Mouse (Mus musculus) heart, adult 11 months (tissue): ENCODE results near the gene Cpm.
"Not testable (repeated sequence)": the region's sequence is repeated elsewhere in the genome, so short reads cannot be mapped to it uniquely, and the experiment has no call there.

Experiments used
- DNase-seq: peaks from one replicate; pipeline ENCODE4 v3.0.0; 2022

The Cpm gene

GRCm38 (mm10) chr10:117629169-117629971 lies at the start of gene Cpm:
Gene Cpm (plus strand): TSS chr10:117629500.
- DNase-seq = peak; percentile 98

DNA sequence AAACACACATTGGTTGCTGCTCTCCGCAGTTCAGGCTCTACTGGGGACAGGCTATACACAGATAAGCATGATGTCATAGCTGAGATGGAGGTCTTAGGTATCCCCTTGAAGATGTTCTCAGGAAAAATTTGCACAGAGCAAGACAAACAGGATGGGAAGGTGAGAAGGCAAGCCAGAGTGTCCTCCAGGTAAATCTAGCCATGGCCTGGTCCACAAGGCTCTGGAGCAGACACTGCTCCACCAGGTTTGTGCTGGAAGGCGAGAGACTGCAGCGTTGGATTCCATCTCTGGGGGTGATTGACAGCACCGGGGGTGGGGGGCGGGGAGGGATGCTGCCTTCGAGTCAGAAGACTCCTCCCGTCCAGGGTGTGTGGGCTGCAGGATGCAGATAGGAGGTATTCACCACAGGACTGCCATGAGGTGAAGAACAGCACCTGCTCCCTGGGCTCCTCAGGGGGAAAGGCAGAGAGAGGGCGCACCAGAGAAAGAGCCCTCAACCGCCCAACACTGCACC lies 49.5 kb upstream of the Cpm start:
- DNase-seq = no peak

DNA sequence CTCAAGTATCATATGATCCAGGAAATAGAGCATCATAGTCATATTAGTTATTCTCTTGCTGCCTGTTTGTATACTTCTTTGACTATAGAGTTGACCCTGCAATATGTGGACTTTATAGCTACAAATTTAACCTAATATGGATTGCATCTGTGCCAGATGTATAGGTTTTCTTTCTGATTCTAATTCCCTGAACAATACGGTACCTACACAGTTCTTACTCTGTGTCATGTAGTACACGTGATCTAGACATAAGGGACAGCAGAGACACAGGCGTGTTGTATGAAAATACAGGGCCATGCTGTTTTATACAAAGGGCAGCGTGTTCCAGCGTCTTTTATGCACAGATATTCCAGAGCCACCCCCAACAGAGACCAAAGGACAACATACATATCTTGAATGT lies 48.9 kb upstream of the Cpm start:
- no peak for DNase-seq

DNA sequence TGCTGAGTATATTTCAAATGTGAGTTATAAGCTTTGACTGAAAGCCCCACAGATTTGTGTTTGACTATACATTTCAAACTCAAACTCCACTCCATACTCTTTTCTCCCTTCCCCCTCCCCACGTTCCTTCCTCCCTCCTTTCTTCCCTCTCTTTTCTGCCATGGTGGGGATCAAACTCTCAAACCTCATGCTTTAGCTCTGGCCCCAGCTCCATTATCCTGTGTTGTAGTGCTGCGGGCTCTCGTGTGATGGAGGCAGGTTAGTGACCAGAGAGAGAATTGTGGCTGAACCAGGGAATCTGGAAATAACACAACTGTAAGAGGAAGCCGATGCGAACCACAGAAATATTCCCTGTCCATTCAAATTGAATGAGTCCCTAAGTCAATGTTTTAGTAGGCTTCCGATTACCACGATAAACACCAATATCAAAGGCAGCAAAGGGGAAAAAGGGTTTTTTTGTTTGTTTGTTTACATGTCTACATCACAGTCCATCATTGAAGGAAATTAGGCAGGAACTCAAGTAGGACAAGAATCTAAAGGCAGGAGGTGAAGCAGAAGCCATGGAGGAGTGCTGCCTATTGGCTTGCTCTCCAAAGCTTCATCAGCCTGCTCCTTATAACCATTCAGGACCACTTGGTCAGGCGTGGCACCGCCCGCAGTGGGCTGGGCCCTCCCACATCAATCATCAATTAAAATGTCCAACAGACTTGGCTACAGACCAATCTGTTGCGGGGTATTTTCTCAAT lies 48.1 kb upstream of the Cpm start:
- DNase-seq = no peak

DNA sequence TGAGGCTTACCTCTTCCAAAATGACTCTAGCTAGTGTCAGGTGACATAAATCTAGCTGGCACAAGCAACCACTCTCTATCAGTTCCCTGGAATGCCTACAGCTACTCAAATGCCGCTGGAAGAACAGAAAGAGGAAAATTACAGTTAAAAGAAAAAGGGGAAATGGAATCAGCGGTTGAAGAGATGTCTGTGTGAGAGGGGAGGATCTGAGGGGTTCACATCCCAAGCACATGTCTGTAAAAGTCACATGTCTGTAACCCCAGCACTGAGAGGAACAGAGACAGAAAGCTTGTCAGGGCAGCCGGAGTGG lies 47.6 kb upstream of the Cpm start:
- no peak for DNase-seq

DNA sequence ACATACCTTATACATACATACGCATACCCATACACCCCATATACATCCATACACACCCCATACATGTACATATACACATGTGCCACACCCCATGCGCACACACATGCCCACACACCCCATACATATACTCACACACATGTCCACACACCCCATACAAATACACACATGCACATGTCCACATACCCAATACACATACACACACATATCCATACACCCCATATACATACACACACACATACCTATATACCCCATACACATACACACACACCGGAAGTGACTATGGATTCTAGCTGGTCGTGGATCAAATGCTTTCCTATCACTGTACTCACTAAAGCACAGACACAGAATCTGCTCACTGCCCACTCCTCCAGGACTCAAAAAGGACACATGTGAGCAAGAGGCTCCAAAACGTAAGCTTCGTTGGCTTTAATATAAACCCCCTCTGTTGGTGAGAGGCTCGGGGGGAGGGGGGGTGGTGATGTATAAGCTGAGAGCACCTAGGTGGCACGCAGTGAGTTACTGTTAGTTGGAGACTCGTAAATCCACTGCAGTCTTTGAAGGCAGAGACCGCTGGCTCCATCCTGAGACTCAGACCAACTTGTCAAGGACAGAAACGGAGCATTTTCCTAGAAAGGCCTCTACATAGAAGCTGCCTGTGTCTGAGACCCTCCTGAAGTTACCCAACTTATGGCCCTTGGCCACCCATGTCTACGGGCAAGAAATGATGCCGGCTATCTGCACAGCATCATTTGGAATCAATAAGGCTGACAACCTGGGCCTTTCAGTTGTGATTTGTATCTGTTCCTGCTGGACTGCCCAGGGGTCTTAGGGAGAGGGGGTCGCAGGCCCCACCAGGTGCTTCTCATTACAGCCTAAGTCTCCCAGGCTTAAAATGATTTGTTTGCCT lies 45.9 kb upstream of the Cpm start:
- no peak for DNase-seq

DNA sequence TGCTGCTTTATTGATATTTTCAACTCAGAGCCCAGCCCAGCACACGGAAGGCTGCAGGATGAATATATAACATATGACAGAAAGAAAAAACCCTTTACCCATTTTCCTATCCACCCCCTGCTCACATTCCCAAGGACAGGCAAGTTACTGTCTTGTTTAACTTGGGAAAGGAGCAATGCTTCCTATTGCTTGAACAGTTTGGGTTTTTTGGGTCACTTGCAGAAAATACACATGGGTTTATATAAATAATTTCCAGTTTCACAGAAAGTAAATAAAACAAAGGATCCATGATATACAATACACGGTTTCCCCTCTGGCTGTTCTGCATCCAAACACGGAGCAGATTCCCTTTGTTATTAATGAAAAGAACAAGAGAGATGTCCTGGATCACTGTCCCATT lies 45.2 kb upstream of the Cpm start:
- DNase-seq = no peak

- no peak for DNase-seq
Observed at GRCm38 (mm10) chr10:117584566-117585515, 44.5 kb upstream of the Cpm start.

DNA sequence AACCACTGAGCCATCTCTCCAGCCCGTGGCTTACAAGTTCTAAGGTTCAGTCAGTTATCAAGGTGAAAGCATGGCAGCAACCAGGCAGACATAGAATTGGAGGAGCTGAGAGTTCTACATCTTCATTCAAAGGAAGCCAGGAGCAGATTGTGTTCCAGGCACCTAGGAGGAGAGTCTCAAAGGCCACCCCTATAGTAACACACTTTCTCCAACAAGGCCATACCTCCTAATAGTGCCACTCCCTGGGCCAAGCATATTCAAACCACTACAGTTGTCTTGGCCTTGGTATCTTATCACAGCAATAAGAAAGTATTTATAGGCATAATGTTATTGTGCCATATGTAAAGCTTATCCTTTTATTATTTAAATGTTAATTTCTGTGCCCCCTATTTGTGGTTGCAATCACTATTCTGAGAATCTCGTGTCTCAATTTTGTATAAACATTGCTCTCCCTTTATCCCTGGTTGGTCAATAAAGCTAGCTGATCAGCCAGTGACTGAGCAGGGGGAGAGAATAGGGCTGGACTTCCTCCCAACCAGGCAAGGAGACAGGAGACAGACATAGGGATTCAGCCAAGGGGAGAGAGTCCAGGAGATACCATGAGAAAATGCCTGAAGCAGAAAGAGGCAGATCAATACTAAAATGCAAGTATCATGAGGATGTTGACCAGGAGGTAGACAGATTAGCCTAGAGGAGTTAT lies 43.5 kb upstream of the Cpm start:
- DNase-seq = no peak

GRCm38 (mm10) chr10:117586859-117587258 lies 42.4 kb upstream of the Cpm start:
- no peak for DNase-seq

DNA sequence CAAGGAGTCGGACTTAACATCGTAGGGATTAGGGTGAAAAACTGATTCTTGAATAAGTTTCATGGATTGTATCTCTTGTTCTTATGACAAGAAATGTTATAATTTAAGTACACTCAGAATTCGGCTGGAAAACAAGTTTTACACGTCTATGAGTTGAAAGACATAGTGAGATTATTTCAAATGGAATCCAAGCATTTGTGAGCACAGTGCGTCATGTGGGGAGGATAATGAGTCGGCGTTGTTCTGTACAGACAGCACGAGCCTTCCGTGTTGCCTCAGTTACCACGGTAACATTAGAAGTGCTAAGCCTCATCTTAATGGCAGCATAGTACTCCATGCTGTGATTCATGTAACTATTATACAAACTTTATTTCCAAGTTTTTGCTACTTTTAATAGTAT lies 42.0 kb upstream of the Cpm start:
- DNase-seq = no peak

DNA sequence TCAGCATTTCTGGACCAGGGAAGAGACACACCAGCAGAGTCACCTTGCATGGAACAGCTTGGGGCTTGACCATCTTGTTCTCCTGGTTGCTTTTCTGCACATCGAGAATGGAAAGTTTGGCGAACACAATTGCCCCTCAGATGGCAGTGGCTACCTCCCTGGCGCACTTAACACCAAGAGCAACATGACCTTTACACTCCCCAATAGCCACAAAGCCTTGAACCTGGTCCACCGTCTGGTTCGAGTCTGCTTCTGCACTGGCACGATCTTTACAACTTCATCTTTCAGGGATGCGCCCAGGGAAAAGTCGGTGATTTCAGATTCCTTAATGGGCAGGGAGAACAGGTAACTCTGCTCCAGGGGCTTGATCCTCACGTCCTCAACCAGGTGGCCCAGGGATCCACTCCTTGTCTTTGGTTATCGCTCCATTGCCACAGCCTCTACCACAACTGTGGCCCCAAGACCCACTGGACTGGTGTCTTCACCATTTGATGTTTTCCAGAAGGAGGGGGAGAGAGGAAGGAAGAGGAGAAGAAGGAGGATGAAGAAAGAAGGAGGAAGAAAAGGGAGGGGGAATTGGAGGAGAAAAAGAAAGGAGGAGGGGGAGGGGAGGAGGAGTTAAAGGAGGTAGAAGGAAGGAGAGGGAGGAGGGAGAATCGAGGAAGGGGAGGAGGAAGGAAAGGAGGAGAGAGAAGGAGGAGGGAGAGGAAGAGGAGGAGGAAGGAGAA lies 40.7 kb upstream of the Cpm start:
- not testable (repeated sequence) for DNase-seq

DNA sequence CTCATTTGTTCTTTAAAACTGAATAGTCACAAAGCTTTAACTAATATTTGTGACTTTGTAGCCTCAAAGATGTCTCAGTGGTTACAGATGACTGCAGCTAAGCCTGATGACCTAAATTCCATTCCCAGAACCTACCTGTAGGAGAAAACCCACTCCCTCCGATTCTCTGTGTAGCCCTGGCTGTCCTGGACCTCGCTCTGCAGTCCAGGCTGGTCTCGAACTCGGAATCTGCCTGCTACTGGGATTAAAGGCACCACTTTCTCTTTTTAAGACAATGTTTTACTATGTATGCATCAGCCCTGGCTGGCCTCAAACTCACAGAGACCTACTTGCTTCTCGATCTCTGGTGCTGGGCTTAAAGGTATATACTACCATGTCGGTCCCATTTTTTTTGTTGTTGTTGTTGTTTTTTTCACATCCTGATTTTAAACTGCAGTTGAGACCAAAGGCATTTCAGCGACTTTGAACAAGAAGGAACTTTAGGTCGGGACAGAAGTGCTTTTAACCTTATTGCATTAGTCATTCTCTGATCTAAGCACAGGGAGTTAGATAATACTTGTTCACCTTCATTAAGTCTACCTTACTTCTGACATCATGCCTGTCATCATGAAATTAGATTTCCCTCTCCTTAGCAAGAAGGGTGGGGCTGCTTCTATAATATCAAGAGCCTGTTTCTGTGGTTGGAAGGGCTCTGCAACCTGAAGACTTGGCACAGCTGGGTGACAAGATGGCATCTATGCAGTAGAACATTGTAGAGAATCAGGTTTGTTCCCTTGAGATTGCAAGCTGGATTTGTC lies 40.0 kb upstream of the Cpm start:
- no peak for DNase-seq

GRCm38 (mm10) chr10:117590331-117591301 lies 38.7 kb upstream of the Cpm start:
- no peak for DNase-seq

- no peak for DNase-seq
Observed at GRCm38 (mm10) chr10:117591766-117592165, 37.5 kb upstream of the Cpm start.

GRCm38 (mm10) chr10:117592306-117593040 lies 36.8 kb upstream of the Cpm start:
- DNase-seq = no peak

GRCm38 (mm10) chr10:117593041-117593570 lies 36.2 kb upstream of the Cpm start:
- no peak for DNase-seq

DNA sequence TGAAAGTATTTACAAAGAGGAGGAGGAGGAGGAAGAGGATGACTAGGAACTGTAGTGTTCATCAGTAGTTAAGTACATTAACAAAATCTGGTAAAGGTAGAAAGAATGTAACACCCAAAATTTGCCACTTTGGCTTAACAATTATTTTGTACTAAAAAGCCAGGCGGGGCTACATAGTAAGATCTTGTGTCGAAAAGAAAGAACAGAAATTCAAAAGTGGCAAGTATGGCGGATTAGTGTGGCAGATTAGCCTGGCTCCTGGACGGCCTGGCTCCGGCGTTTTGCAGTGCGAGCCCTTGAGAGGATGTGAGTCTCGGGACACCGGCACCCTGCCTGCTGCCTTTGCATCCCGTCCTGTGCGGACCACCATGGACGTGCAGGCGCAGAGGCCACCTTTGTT lies 35.4 kb upstream of the Cpm start:
- no peak for DNase-seq
